Mouse (Mus musculus) gonadal fat pad, adult 2 months (tissue): ENCODE results near the gene Myl4. TPM values are rescaled to one million over a fixed set of nuclear protein-coding genes. Genes with fewer than 3 reads are reported as not detected.
A peak's percentile ranks its signal among the peaks of the same experiment; 100 is the strongest.

ENCODE experiments used
- DNase-seq: peaks from one replicate; pipeline ENCODE4 v3.0.0-alpha.2; 2012; ENCODE audit warnings: low read depth
- polyA plus RNA-seq: library from polyadenylated mRNA; depleted of rRNA; stranded (reverse); fragments of >200 nt; gene quantifications from 2 replicates; pipeline ENCODE4 v1.2.3, GENCODE M21; 2012; rRNA removed

Gene Myl4
- polyA plus RNA-seq, 1 experiment: 20.2 TPM

- no peak for DNase-seq
These were observed 80.8 kb downstream of the Myl4 start for GRCm38 (mm10) chr11:104631306-104631705.

DNA sequence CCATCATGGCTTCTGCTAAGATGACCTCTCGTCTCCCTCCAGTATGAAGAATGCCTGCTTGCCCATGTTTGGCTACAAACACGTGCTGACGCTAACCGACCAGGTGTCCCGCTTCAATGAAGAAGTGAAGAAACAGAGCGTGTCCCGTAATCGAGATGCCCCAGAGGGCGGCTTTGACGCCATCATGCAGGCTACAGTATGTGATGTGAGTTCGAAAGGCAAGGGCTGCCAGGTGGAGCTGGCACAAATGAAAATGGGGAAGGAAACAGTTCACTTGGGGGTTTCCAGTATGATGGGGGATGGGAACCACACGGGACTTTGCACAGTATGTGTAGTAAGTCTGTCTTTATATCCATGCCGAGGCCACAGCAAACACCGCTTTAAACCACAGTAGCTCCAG is 86.5 kb downstream of the Myl4 start:
- DNase-seq: no peak

DNA sequence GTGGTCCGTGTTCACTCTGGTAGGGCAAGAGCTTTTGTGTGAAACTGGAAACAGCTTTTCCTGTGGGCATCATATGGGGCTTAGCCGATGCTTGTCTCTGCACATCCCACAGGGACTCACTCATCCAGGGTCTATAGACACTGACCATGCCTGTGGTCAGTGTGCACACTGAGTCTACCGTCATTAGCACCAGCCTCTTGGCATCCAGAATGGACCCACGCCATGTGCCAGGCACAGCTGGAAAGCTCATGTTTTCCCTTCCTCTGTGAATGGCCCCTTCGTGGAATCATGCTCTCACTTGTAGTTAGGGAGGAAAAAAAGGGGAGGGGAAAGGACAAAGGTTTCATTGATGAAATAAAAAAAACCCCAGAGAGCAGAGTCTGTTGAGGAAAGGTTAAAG is 87.5 kb downstream of the Myl4 start:
- DNase-seq: no peak

DNA sequence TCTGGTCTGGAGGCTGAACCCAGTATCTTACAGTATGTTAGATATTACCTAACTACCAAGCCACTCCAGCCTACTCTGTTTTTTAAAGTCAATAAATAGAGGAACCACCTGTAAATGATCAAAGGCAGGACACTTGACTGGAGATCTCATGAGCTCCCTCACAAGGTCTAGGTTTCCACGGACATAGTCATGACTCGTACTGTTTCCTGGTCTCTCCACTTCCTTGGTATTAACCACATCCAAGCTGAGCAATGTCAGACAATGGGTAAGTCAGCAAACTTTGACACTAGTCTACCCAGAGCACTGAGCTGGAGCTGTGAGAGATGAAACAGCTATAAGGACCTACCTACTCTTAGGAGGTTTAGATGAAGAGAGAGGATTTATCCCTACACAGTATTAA is 88.4 kb downstream of the Myl4 start:
- DNase-seq: no peak

DNA sequence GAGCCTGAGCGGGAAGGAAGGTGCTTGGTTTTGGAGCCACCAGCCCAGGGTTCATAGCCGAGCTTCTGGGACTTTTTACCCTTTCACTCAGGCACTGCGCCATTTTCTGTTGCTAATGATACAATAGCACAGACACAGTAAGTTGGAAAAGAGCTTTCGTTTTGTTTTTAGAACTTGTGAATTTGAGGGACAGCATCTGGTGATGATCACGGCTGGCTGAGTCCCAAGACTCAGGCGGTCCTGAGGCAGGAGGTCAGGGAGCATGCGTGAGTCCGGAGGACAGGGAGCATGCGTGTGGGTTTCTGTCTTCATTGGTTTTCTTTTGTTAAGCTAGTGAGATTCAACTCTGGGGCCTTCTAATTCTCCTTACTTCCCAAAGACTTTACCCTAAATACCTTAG is 89.2 kb downstream of the Myl4 start:
- DNase-seq: no peak

- no peak for DNase-seq
These were observed 90.4 kb downstream of the Myl4 start for GRCm38 (mm10) chr11:104640894-104641293.

- peak; percentile 83 for DNase-seq
These were observed 92.8 kb downstream of the Myl4 start for GRCm38 (mm10) chr11:104643236-104643635.

Other genes with a start within 250 kb of the Myl4 start
- 58.3 and 61.1 TPM in 2 replicates for gene Kansl1, start 81.8 kb upstream of the Myl4 start, polyA plus RNA-seq
- gene Cdc27, start within 50 bp of the Myl4 start, polyA plus RNA-seq: 10.9 and 11.8 TPM in 2 replicates
- 3.0 and 3.7 TPM in 2 replicates for gene Itgb3, start 57.3 kb downstream of the Myl4 start, polyA plus RNA-seq
- under 0.01 TPM in 1 of 2 replicates, not detected in the other for gene Gm11639, start 135.0 kb downstream of the Myl4 start, polyA plus RNA-seq